Mouse (Mus musculus) 3134 (cell line): ENCODE data around the gene Mettl16.

Experiments used
- DNase-seq: peaks from one replicate; pipeline ENCODE4 v3.0.0-alpha.2; 2011; ENCODE audit warnings: low spot score; ENCODE audit not compliant: insufficient read length; ENCODE audit errors: extremely low read depth

The Mettl16 gene

GRCm38 (mm10) chr11:74842045-74842444, 71.4 kb downstream of the Mettl16 start:
- no peak for DNase-seq

DNA sequence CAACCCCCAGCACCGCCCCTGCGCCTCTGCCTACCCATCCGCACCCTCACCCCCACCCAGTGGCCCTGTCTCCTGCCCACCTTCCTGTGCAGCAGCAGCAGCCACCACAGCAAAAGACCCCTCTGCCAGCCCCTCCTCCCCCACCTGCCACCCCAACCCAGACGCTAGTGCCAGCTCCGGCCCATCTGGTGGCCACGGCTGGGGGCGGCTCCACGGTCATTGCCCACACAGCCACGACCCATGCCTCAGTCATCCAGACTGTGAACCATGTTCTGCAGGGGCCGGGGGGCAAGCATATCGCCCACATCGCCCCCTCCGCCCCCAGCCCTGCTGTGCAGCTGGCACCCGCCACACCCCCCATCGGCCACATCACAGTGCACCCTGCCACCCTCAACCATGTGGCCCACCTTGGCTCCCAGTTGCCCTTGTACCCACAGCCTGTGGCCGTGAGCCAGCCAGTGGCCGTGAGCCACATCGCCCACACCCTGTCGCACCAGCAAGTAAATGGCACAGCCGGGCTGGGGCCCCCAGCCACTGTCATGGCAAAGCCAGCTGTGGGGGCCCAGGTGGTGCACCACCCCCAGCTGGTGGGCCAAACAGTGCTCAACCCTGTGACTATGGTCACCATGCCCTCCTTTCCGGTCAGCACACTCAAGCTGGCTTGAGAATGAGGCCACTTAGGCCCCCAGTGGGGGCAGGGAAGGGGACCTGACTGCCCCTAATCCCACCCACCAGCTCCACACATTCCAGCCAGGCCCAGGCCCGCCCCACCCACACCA, 72.2 kb downstream of the Mettl16 start:
- DNase-seq: no peak

DNA sequence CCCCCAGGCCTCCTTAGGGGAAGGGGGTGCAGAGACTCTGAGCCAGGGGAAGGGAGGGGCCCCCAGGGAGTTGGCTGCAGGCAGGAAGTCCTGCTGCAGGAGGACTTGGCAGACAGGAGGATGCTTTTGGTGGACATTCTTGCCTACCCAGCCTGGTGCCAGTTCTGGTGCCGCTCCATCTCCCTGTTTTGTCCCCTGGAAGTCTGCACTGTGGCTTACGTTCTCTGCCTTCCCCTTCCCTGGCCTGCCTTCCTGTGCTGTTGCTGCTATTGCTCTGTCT, 72.7 kb downstream of the Mettl16 start:
- DNase-seq: no peak

DNA sequence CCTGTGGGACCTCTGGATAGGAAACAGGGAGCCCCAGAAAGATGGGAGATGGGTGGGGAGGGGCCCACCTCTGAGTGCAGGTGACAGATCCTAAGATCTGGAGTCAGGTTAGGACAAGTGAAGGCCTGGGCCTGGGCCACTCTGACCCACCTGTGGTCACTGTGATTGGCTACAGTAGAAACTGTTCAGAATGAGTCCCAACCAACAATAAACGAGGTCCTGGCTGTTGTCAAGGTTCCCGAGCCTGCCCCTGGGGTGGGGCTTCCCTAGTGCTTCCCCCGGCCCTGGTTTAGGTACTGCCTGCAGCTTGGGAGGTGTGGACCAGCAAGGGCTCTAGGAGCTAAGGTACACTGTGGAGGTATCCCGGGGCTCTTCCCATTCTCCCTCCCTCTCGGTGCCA, 73.1 kb downstream of the Mettl16 start:
- DNase-seq: no peak

DNA sequence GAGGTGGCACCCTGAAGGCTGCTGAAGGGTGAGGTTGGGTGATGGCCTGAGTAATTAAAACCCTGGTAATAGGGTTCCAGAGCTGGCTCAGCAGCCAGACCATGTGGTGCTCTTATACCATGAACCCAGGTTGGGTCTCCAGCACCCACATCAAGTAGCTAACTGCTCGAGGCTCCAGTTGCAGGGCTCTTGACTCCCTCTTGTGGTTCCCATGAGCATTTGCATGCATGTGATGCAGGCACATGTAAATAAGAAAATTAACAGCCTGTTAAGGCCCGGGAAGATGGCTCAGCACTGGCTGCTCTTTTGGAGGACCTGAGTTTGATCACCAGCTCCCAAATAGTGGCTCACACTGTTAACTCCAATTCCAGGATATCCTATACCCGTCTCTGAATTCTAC, 75.2 kb downstream of the Mettl16 start:
- DNase-seq: no peak

GRCm38 (mm10) chr11:74847919-74848521, 77.4 kb downstream of the Mettl16 start:
- DNase-seq: peak; percentile 72

GRCm38 (mm10) chr11:74850998-74851661, 80.5 kb downstream of the Mettl16 start:
- no peak for DNase-seq

GRCm38 (mm10) chr11:74857756-74858155, 87.1 kb downstream of the Mettl16 start:
- no peak for DNase-seq

- peak; percentile 72 for DNase-seq
Observed at GRCm38 (mm10) chr11:74862129-74862528, 91.5 kb downstream of the Mettl16 start.

- no peak for DNase-seq
Observed at GRCm38 (mm10) chr11:74863471-74863870, 92.8 kb downstream of the Mettl16 start.

DNA sequence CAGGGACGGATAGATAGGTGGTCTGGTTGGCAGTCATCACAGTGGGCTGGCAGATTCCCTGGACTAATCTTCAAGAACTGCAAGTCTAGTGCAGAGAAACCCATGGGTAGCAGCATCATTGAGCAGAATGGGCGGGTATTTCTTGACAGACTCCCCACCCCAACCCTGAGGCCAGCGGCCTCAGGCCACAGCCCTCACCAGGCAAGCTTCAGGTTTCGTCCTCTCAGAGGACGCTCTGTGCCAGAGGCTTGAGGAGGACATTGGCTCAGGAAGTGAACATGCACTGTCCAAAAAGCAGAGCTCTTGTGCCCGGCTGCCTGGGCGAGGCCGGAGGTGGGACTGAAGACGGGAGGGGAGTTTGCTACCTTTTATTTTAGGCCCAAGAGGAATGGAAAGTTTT, 93.8 kb downstream of the Mettl16 start:
- DNase-seq: peak; percentile 57

- no peak for DNase-seq
Observed at GRCm38 (mm10) chr11:74865252-74865651, 94.6 kb downstream of the Mettl16 start.

GRCm38 (mm10) chr11:74866640-74867039, 96.0 kb downstream of the Mettl16 start:
- peak; percentile 80 for DNase-seq

DNA sequence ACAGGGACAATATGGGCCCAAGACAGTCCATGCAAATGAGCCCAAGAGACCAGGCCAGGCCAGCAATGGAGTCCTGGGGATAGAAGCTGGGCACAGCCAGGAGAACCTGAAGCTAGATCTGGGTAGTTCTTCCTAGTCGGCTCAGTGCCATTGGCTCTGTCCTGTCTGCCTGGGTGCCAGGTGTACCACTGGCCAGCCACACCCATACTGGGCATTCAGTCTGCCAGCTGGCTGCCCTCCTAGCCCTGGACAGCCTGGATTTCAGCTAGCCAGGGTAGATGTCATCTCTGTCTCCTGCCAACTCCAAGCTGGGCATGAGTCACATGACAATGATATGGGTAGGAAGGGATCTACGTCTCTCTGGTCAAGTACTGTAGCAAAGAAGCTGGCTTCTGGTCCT, 96.6 kb downstream of the Mettl16 start:
- peak; percentile 76 for DNase-seq

- DNase-seq: peak; percentile 42
Observed at GRCm38 (mm10) chr11:74868046-74868760, 97.6 kb downstream of the Mettl16 start.

DNA sequence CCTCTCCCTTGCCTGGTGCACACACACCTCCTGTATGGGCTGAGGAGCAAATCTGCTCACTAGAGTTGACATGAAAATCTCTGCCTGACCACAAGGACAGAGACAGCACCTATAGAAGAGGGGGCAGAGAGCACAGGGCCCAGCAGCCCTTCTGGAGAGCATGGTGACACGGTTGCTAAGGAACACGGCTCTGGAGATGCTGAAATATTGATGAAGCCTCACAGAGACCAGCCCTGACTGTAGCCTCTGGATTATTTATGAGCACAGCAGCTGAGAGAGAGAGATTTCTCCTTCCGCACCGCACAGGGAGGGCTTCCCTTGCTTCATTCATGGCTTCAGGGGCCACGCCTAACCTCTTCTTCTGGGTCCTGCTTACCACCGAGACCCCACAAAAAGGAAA, 99.0 kb downstream of the Mettl16 start:
- DNase-seq: no peak

- DNase-seq: no peak
Observed at GRCm38 (mm10) chr11:74870544-74870943, 99.9 kb downstream of the Mettl16 start.

DNA sequence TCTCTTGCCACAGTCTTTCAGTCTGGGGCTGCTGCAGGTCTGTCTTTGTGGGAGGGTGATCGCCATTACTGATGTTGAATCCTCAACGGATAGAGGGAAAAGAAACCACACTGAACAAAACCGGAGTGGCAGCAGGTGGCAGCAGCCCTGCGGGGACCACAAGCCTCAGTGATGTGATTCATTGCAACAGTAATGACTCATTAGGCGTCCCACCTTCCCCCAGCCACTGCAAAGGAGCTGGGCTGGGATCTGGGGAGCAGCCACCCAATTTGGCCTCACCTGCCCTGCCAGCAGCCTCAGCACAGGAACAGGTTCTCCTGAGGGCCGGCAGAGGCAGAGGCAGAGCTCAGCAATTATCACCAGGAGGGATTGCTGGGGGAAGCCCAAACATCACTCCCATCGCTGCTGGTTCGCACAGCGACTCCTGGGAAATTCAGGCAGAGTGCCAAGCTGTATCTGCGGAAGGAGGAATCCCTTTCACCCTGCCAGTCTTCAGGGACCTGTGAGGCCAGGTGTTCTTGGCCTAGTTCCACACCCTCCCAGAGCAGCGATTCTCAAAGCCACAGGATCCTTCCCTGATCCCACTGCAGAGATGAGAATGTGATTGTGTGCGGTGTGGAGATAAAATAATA, 100.5 kb downstream of the Mettl16 start:
- peak; percentile 86 for DNase-seq

- DNase-seq: no peak
Observed at GRCm38 (mm10) chr11:74874630-74875029, 104.0 kb downstream of the Mettl16 start.

DNA sequence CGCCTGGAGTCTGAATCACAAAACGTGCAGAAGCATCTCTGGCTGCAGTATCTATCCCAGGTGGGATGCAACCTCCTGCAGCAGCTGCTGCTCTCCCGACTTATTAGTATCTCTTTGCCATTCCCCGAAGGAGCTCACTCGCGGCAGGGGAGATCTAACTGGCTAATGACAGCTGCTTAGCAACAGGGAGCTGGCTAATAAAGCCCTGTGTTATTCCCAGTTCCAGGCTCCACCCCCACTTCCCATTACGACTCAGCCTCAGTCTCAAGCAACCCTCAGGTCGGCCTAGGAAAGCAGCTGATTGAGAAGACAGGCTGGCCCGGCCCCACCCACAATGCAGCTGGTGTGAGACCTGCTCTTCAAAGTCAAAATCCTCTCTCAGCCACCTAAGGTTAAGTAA, 106.2 kb downstream of the Mettl16 start:
- peak; percentile 46 for DNase-seq
